Mouse (Mus musculus): ENCODE data around the gene Bahcc1. TPM values are rescaled to one million over a fixed set of nuclear protein-coding genes. Genes with fewer than 3 reads are reported as not detected.
A peak's percentile ranks its signal among the peaks of the same experiment; 100 is the strongest.

Bahcc1 gene
- polyA plus RNA-seq, 1 experiment = not detected

DNA sequence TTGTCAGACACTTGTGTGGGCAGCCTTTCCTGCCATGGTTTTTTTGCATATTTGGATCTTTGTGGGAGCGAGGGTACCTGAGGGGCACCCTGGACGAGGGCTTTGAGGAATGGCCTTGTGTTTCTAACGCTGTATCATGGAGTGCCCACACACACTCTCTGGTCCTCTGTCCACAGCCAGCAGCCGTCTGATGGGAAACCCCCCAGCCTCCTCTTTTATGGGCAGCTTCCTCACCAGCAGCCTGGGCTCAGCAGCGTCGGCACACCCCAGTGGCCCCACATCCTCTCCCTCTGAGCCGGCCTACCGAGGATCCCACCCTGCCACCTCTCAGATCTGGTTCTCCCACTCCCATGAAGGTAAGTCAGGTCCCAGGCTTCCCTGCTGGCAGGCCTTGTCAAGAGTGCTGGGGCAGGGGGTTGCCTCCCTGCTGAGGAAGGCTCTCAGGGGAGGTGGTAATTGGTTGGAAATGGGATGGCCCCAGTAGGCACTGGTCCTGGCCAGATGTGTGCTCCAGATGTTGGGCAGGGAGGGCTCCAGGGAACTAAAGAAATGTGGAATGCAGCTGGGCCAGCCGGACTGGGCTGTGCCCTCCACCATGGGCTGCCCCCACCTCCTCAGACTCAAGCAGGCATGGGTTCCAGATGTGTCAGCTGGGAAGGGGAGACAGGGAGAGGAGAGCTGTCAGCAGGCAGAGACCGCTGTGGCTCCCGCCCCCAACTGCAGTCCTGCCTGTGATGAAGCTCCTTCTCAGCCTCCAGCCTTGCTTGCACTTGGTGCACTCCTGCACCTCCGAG is 26.3 kb downstream of the Bahcc1 start:
- peaks cover 90% of the 10 kb centered on the region for H3K4me1 ChIP-seq (ENCODE audit: control insufficient read depth, insufficient read depth, low read length)
- H3K4me3 ChIP-seq (ENCODE audit: insufficient read depth, low read depth, low read length) = no peak overlapping the region
- no peak for TF ChIP-seq CTCF (IDR thresholded peaks at IDR 0.05; ENCODE audit: insufficient read depth, low read depth, low read length)
- TF ChIP-seq POLR2A (IDR thresholded peaks at IDR 0.05; ENCODE audit: insufficient read depth, low read depth, low read length) = no peak
- H3K27ac ChIP-seq (ENCODE audit: insufficient read depth, low read depth, low read length) = no peak overlapping the region
- WGBS = 69% methylated on average over 12 of the region's 12 CpGs

DNA sequence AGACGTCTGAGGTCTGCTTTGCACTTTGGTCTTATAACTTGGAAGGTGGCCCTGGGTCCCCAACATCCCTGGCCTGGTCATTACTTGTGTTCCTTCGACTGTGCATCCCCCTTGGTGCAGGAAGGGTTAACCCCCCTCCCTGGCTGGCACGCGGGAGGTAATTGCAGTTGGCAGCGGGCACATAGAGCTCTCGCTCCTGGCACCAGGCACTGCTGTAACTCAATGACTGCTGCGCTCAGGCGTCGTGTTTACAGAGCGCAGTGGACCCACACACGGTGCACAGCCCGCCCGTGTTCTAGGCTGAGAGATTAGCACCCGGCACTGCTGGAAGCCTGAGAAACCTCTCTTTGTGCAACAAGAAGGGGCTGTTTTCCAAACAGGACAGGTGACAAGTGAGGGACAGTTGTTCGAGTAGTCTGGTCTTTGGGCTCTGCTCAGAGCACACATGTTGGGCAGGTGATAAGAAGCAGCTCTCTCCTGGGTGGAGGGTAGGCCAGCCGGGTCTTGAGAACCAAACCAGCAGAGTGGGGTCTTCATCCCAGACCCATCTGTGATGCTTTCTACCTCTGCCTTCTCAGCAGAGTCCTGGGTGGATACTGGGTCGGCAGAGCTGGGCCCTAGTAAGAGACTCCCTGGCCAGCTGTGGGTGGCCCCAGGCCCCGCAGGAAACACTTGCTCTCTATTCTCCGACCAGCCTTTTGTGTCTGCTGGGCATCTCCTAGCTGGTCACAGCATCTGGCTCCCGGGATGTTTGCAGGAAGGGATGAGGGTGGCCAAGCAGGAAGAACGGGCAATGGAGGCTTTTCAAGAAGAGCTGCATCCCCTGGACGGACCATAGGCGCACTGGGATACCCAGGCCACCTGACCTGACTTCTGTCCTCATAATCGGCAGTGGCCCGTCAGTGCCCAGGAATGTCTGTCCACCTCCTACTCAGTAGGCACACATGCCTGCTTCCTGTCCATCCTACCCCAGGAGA is 27.3 kb downstream of the Bahcc1 start:
- 37% methylated on average over 25 of the region's 25 CpGs for WGBS
- H3K4me1 ChIP-seq (ENCODE audit: control insufficient read depth, insufficient read depth, low read length) = peaks cover 84% of the 10 kb centered on the region
- H3K4me3 ChIP-seq (ENCODE audit: insufficient read depth, low read depth, low read length) = no peak overlapping the region
- no peak overlapping the region for H3K27ac ChIP-seq (ENCODE audit: insufficient read depth, low read depth, low read length)
- TF ChIP-seq CTCF (IDR thresholded peaks at IDR 0.05; ENCODE audit: insufficient read depth, low read depth, low read length) = no peak
- no peak for TF ChIP-seq POLR2A (IDR thresholded peaks at IDR 0.05; ENCODE audit: insufficient read depth, low read depth, low read length)

DNA sequence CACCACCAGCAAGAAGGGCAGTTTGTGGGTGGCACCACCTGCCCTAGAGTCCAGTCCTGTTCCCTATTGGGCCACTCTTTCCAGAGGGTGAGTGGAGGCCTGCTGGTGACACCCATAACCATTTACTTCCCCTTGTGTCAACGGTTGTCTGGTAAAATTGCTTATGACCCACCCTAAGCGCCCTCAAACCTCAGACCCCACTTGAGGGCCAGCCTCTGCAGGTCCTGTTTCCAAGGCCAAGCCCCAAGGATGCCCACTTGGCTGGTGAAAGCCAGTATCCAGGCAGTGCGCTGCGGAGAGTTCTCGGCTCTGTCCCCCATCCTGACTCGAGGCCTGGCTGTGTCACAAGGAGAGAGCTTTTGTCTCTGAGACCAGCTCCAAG is 28.0 kb downstream of the Bahcc1 start:
- Histone ChIP-seq H3K4me3 (ENCODE audit: insufficient read depth, low read depth, low read length) (no peak overlapping the region), H3K4me1 (ENCODE audit: control insufficient read depth, insufficient read depth, low read length) (peaks cover 82% of the 10 kb centered on the region), H3K27ac (ENCODE audit: insufficient read depth, low read depth, low read length) (no peak overlapping the region)
- 78% methylated on average over 6 of the region's 6 CpGs for WGBS
- no peak for TF ChIP-seq POLR2A (IDR thresholded peaks at IDR 0.05; ENCODE audit: insufficient read depth, low read depth, low read length)
- no peak for TF ChIP-seq CTCF (IDR thresholded peaks at IDR 0.05; ENCODE audit: insufficient read depth, low read depth, low read length)

DNA sequence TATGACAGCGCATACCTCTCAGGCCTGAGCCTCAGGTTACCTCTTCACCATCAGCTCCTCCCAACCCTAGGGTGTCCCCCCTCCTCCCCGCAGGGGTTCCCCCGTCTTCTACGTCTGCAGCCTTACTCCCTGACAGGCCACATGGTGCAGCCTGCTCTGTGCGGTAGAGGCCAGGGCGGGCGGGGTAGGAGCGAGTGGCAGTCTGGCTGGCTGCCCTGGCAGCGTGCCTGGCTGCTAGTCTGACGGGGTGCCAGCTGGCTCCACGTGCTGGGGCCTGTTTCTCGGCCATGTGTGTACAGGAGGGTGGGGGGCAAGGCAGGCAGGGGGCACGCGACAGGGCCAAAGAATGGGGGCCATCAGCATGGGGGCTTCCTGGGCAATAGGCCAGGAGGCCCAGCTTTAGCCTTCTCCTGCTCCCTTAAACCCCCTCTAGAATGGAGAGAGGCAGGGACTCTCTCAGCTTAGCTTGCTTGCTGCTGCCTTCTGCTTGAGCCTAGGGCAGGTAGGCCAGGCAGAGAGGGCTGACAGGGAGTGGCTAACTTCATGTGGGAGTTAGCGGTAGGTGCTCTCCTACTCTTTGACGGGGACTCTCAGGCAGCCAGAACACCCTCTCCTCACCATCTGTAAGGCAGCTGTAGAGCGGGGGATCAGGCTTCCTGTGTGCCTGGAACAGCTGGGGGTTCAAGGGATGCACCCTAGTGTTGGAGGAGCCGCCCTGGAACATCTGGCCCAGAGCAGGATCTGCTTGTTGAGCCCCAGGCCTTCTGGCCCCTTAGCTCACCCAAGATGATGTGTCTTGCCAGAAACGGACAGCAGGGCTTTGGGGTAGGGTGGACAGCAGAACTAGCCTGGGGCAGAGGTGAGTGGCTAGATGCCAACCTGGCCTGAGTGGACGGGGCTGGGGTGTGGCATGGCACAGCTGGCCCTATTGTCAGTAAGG is 28.9 kb downstream of the Bahcc1 start:
- H3K27ac ChIP-seq (ENCODE audit: insufficient read depth, low read depth, low read length) = peak overlapping the region; percentile 37
- H3K4me3 ChIP-seq (ENCODE audit: insufficient read depth, low read depth, low read length) = no peak overlapping the region
- H3K4me1 ChIP-seq (ENCODE audit: control insufficient read depth, insufficient read depth, low read length) = peaks cover 81% of the 10 kb centered on the region
- 9% methylated on average over 20 of the region's 20 CpGs for WGBS
- TF ChIP-seq POLR2A (IDR thresholded peaks at IDR 0.05; ENCODE audit: insufficient read depth, low read depth, low read length) (no peak), CTCF (IDR thresholded peaks at IDR 0.05; ENCODE audit: insufficient read depth, low read depth, low read length) (no peak)

DNA sequence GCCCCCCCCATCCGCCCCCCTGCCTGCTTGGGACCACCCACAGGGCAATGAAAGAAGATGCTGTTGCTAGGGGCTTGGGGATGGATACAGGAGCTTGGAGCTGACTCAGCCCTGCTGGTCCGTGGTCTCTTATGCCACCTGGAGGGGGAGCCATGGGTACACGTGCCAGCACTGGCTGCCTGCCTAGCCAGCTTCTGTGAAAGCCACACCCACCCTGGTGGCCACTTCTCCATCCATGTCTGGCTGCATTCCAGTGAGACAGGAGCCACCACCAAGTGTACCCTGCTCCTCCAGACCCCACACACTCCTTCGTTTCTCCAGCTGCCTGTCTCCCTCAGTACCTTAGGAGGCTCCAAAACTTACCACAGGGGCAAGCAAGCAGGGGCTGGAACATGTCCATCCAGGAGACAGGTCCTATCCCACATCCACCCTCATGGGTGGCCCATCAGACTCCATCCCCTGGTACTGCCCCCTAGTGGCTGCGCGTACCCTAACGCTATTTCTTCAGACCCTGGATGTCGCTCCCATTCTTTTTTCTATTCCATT is 29.7 kb downstream of the Bahcc1 start:
- no peak overlapping the region for H3K4me3 ChIP-seq (ENCODE audit: insufficient read depth, low read depth, low read length)
- peaks cover 77% of the 10 kb centered on the region for H3K4me1 ChIP-seq (ENCODE audit: control insufficient read depth, insufficient read depth, low read length)
- 17% methylated on average over 8 of the region's 8 CpGs for WGBS
- TF ChIP-seq CTCF (IDR thresholded peaks at IDR 0.05; ENCODE audit: insufficient read depth, low read depth, low read length) = peak; percentile 60
- no peak for TF ChIP-seq POLR2A (IDR thresholded peaks at IDR 0.05; ENCODE audit: insufficient read depth, low read depth, low read length)
- H3K27ac ChIP-seq (ENCODE audit: insufficient read depth, low read depth, low read length) = no peak overlapping the region

DNA sequence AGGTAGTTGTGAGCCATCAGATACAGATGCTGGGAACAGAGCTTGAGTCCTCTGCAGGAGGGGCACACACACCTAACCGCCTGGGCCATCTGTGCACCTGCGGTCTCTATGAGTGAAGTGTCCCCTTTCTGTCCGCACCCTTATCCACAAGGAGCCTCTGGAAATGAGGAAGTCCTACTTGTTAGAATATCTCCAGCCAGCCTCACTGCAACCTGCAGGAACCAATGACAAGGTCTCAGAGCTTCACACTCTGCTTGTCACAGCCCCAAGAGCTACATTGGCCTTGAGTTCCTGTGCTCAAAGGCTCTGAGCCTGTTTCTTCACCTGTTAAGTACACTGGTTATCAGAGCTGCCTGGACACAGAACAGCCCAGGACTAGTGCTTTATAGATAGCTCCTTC is 30.4 kb downstream of the Bahcc1 start:
- H3K27ac ChIP-seq (ENCODE audit: insufficient read depth, low read depth, low read length) = no peak overlapping the region
- WGBS = 100% methylated on average over 3 of the region's 3 CpGs
- peaks cover 78% of the 10 kb centered on the region for H3K4me1 ChIP-seq (ENCODE audit: control insufficient read depth, insufficient read depth, low read length)
- TF ChIP-seq POLR2A (IDR thresholded peaks at IDR 0.05; ENCODE audit: insufficient read depth, low read depth, low read length) (no peak), CTCF (IDR thresholded peaks at IDR 0.05; ENCODE audit: insufficient read depth, low read depth, low read length) (no peak)
- H3K4me3 ChIP-seq (ENCODE audit: insufficient read depth, low read depth, low read length) = no peak overlapping the region

DNA sequence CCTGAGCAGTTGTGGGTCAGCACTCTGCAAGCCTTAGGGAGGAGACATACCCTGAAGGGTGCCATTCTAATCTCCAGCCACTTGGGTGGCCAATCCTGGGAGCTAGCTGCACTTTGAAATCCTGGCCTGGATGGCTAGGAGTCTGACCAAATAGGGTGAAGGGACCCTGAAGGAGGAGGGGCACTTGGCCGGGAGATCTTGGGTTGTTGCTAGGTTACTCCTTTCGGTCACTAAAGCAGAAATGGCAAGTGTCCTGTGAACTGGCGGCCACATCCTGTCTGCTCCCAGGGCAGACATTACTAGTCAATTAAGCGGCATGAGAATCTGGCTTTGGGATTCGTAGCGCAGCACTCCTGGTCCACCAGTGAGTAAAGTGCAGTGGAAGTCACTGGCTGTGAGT is 31.3 kb downstream of the Bahcc1 start:
- WGBS = 72% methylated on average over 6 of the region's 6 CpGs
- H3K4me3 ChIP-seq (ENCODE audit: insufficient read depth, low read depth, low read length) = no peak overlapping the region
- H3K27ac ChIP-seq (ENCODE audit: insufficient read depth, low read depth, low read length) = no peak overlapping the region
- peaks cover 81% of the 10 kb centered on the region for H3K4me1 ChIP-seq (ENCODE audit: control insufficient read depth, insufficient read depth, low read length)
- no peak for TF ChIP-seq POLR2A (IDR thresholded peaks at IDR 0.05; ENCODE audit: insufficient read depth, low read depth, low read length)

DNA sequence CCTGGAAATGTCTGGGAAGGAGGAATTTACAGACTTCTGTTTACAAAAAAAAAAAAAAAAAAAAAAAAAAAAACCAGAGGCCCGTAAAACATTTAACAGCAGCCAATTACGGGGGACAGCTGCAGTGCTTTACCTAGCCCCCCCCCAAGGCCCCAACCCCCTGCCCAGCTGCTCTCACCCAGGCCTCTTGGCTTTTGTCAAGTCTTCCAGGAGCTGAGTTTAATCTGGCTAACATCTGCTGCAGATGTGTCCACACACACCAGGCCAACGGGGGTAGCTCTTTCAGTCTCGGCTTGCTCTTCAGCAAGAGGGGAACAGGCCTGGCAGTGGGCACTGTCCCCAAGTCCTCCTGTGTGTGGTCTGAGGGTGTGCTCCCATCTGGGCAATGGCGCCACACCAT is 32.7 kb downstream of the Bahcc1 start:
- peaks cover 71% of the 10 kb centered on the region for H3K4me1 ChIP-seq (ENCODE audit: control insufficient read depth, insufficient read depth, low read length)
- no peak overlapping the region for H3K27ac ChIP-seq (ENCODE audit: insufficient read depth, low read depth, low read length)
- no peak for TF ChIP-seq CTCF (IDR thresholded peaks at IDR 0.05; ENCODE audit: insufficient read depth, low read depth, low read length)
- no peak for TF ChIP-seq POLR2A (IDR thresholded peaks at IDR 0.05; ENCODE audit: insufficient read depth, low read depth, low read length)
- no peak overlapping the region for H3K4me3 ChIP-seq (ENCODE audit: insufficient read depth, low read depth, low read length)
- WGBS = 62% methylated on average over 5 of the region's 5 CpGs
